Mouse (Mus musculus) MEL (cell line): ENCODE results near the gene Jchain. TPM values are rescaled to one million over a fixed set of nuclear protein-coding genes. Genes with fewer than 3 reads are reported as not detected.
A peak's percentile ranks its signal among the peaks of the same experiment; 100 is the strongest.

Source experiments
- DNase-seq: peaks from one replicate; pipeline ENCODE4 v3.0.0; 2011; ENCODE audit warnings: low read depth, low spot score
- H3K27ac ChIP-seq: 2 replicates; pipeline ENCODE4 v1.5.1; 2012; ENCODE audit warnings: low read depth, mild to moderate bottlenecking, control low read depth, low read length, moderate library complexity; ENCODE audit not compliant: control insufficient read depth
- H3K27me3 ChIP-seq, 2 experiments: fragments of 150-350 bp in 1 of 2; sonication (generic) in 1 of 2; 2 replicates each; pipeline ENCODE4 v1.6.1; 2012; ENCODE audit warnings: low read length in 2 of 2, mild to moderate bottlenecking in 2 of 2, improper control_type of control experiment in 1 of 2, moderate library complexity in 1 of 2; ENCODE audit not compliant: insufficient read depth in 2 of 2, control insufficient read depth in 1 of 2
- H3K36me3 ChIP-seq, 2 experiments: 2 replicates each; pipeline ENCODE4 v1.6.1; 2012 to 2014; ENCODE audit warnings: low read length in 2 of 2, improper control_type of control experiment in 1 of 2, inconsistent platforms in 1 of 2, mild to moderate bottlenecking in 1 of 2; ENCODE audit not compliant: insufficient read depth in 2 of 2, control insufficient read depth in 1 of 2
- H3K4me1 ChIP-seq, 2 experiments: fragments of 150-350 bp in 1 of 2; sonication (generic) in 1 of 2; 2 replicates each; pipeline ENCODE4 v1.6.1; 2012; ENCODE audit warnings: low read length in 2 of 2, improper control_type of control experiment in 1 of 2, mild to moderate bottlenecking in 1 of 2; ENCODE audit not compliant: insufficient read depth in 2 of 2, control insufficient read depth in 1 of 2
- H3K4me3 ChIP-seq, 2 experiments: fragments of 150-350 bp in 1 of 2; sonication (generic) in 1 of 2; 2 replicates each; pipeline ENCODE4 v1.5.1; 2012; ENCODE audit warnings: low read depth in 2 of 2, low read length in 2 of 2, mild to moderate bottlenecking in 2 of 2, moderate library complexity in 2 of 2, control low read depth in 1 of 2, improper control_type of control experiment in 1 of 2; ENCODE audit not compliant: control insufficient read depth in 1 of 2, insufficient read depth in 1 of 2
- H3K79me2 ChIP-seq: 2 replicates; pipeline ENCODE4 v1.6.1; 2012; ENCODE audit warnings: mild to moderate bottlenecking, low read length, moderate library complexity; ENCODE audit not compliant: control insufficient read depth, poor library complexity, insufficient read depth
- H3K9ac ChIP-seq: 2 replicates; pipeline ENCODE4 v1.6.1; 2012; ENCODE audit warnings: low read depth, mild to moderate bottlenecking, control low read depth, low read length, moderate library complexity; ENCODE audit not compliant: control insufficient read depth, poor library complexity, severe bottlenecking
- H3K9me3 ChIP-seq: fragments of 150-350 bp; sonication (generic); replicated peaks from 2 replicates; pipeline ENCODE4 v1.6.1; 2012; ENCODE audit warnings: mild to moderate bottlenecking, low read length, improper control_type of control experiment, moderate library complexity; ENCODE audit not compliant: insufficient read depth
- CTCF ChIP-seq, 3 experiments: IDR thresholded peaks in 2 of 3; conservative IDR thresholded peaks in 1 of 3; 2 replicates each; pipeline ENCODE4 v1.5.1; 2011 to 2012; ENCODE audit warnings: low read length in 3 of 3, low read depth in 2 of 3, mild to moderate bottlenecking in 2 of 3, improper control_type of control experiment in 1 of 3, inconsistent platforms in 1 of 3, mixed read lengths in 1 of 3, moderate library complexity in 1 of 3; ENCODE audit not compliant: control insufficient read depth in 1 of 3, insufficient read depth in 1 of 3, poor library complexity in 1 of 3, severe bottlenecking in 1 of 3
- EP300 ChIP-seq, 2 experiments: IDR thresholded peaks; 2 replicates each; pipeline ENCODE4 v1.6.1; 2011; ENCODE audit warnings: improper control_type of control experiment in 2 of 2, low read length in 2 of 2, low read depth in 1 of 2, mild to moderate bottlenecking in 1 of 2
- JUND ChIP-seq: IDR thresholded peaks from 2 replicates; pipeline ENCODE4 v1.6.1; 2011; ENCODE audit warnings: low read depth, mild to moderate bottlenecking, improper control_type of control experiment, low read length
- KAT2A ChIP-seq: conservative IDR thresholded peaks from 2 replicates; pipeline ENCODE4 v1.6.1; 2012; ENCODE audit warnings: low read depth, low read length, improper control_type of control experiment, inconsistent platforms
- MAX ChIP-seq: IDR thresholded peaks from 2 replicates; pipeline ENCODE4 v1.6.1; 2011; ENCODE audit warnings: low read length, improper control_type of control experiment
- MAZ ChIP-seq: IDR thresholded peaks from 2 replicates; pipeline ENCODE4 v1.6.1; 2012; ENCODE audit warnings: low read depth, mild to moderate bottlenecking, inconsistent platforms, low read length, improper control_type of control experiment
- MEF2A ChIP-seq: IDR thresholded peaks from 2 replicates; pipeline ENCODE4 v1.6.1; 2014; ENCODE audit warnings: low read depth, mild to moderate bottlenecking, inconsistent platforms, low read length, improper control_type of control experiment; ENCODE audit not compliant: poor library complexity, insufficient replicate concordance, severe bottlenecking; ENCODE audit errors: extremely low read depth
- MYB ChIP-seq: IDR thresholded peaks from 2 replicates; pipeline ENCODE4 v1.6.1; 2011; ENCODE audit warnings: mild to moderate bottlenecking, low read depth, low read length, improper control_type of control experiment
- MYC ChIP-seq: IDR thresholded peaks from 2 replicates; pipeline ENCODE4 v1.6.1; 2011; ENCODE audit warnings: low read depth, mild to moderate bottlenecking, low read length, improper control_type of control experiment, moderate library complexity
- NELFE ChIP-seq: IDR thresholded peaks from 2 replicates; pipeline ENCODE4 v1.6.1; 2011; ENCODE audit warnings: low read depth, low read length, improper control_type of control experiment
- RAD21 ChIP-seq: IDR thresholded peaks from 2 replicates; pipeline ENCODE4 v1.6.1; 2011; ENCODE audit warnings: mild to moderate bottlenecking, low read depth, low read length, improper control_type of control experiment
- SMC3 ChIP-seq: IDR thresholded peaks from 2 replicates; pipeline ENCODE4 v1.6.1; 2011; ENCODE audit warnings: low read depth, low read length, improper control_type of control experiment
- TBP ChIP-seq: IDR thresholded peaks from 2 replicates; pipeline ENCODE4 v1.8.0; 2011; ENCODE audit warnings: low read depth, low read length, improper control_type of control experiment
- UBTF ChIP-seq: IDR thresholded peaks from 2 replicates; pipeline ENCODE4 v1.6.1; 2012; ENCODE audit warnings: low read depth, mild to moderate bottlenecking, inconsistent platforms, low read length, improper control_type of control experiment, moderate library complexity, borderline replicate concordance; ENCODE audit not compliant: insufficient read depth
- ZC3H11A ChIP-seq: IDR thresholded peaks from 2 replicates; pipeline ENCODE4 v1.6.1; 2012; ENCODE audit warnings: low read depth, mild to moderate bottlenecking, inconsistent platforms, low read length, improper control_type of control experiment
- ZKSCAN1 ChIP-seq: IDR thresholded peaks from 2 replicates; pipeline ENCODE4 v1.6.1; 2012; ENCODE audit warnings: low read depth, mild to moderate bottlenecking, inconsistent platforms, low read length, improper control_type of control experiment, moderate library complexity
- ZNF384 ChIP-seq: IDR thresholded peaks from 2 replicates; pipeline ENCODE4 v1.6.1; 2012; ENCODE audit warnings: low read depth, mild to moderate bottlenecking, inconsistent platforms, low read length, improper control_type of control experiment
- polyA plus RNA-seq, 2 experiments: library from polyadenylated mRNA; stranded (reverse) in 1 of 2; unstranded in 1 of 2; fragments of >175 nt in 1 of 2; fragments of >200 nt in 1 of 2; gene quantifications; 2 replicates each; pipeline versions ENCODE4 v1.2.1 to v1.2.4; 2012; ENCODE audit warnings: low replicate concordance in 2 of 2, low read depth in 1 of 2; ENCODE audit not compliant: insufficient read length in 2 of 2, insufficient read depth in 1 of 2, missing spikeins in 1 of 2
- total RNA-seq: library from RNA; depleted of rRNA; stranded (reverse); fragments of 300-350 nt; gene quantifications from 2 replicates; pipeline ENCODE4 v1.2.3, GENCODE M21; 2012

The Jchain gene
- total and polyA plus RNA-seq, 3 experiments, result not detected

- no peak for DNase-seq
- H3K27ac ChIP-seq, result no peak overlapping the region
- no peak overlapping the region for H3K9ac ChIP-seq
- TF ChIP-seq MAX (no peak), UBTF (no peak), MAZ (no peak), EP300 (IDR thresholded peaks at IDR 0.05; ENCODE audit: low read depth in 1 of 2, low read length in 2 of 2) (no peak)
- peaks cover 5 to 7% of the 10 kb centered on the region in 2 experiments; a peak in 3 of 4 replicates for H3K27me3 ChIP-seq
- no peaks in the 10 kb centered on the region for H3K79me2 ChIP-seq
- no peaks in the 10 kb centered on the region for H3K9me3 ChIP-seq
- H3K4me1 ChIP-seq, result no peaks in the 10 kb centered on the region; a peak in 1 of 4 replicates
- no peaks in the 10 kb centered on the region for H3K36me3 ChIP-seq
- H3K4me3 ChIP-seq, result no peak overlapping the region
Measured at GRCm38 (mm10) chr5:88534697-88535096, 7.0 kb upstream of the Jchain start.

DNA sequence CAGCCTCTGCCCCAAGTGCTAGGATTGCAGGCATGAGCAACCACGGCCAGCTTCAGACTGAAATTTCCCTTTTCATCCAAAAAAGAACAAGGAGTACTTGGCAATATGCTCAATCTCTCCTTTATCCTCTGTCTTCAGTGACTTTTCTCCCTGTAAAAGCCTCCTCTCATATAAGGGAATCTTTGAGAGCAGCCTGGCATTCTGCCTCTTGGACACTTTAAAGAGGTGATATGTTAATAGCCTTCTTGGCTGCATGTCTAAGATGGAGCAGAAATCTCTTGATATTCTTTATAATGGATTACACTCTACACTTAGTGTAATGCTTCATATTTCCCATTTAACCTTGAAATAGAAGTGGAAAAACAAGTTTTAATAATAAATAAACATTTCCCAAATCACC, 3.2 kb upstream of the Jchain start:
- no peaks in the 10 kb centered on the region; a peak in 1 of 4 replicates for H3K4me1 ChIP-seq
- TF ChIP-seq JUND (no peak), TBP (no peak), MEF2A (no peak), RAD21 (no peak), NELFE (no peak), MYB (no peak)
- TF ChIP-seq, all 39 proteins: peak for 0
- Histone ChIP-seq H3K27ac (no peak overlapping the region), H3K9ac (no peak overlapping the region), H3K4me3 (no peak overlapping the region), H3K36me3 (no peaks in the 10 kb centered on the region), H3K79me2 (no peaks in the 10 kb centered on the region), H3K9me3 (no peaks in the 10 kb centered on the region), H3K27me3 (peaks cover 4 to 9% of the 10 kb centered on the region in 2 experiments; a peak in 3 of 4 replicates)
- DNase-seq, result no peak

DNA sequence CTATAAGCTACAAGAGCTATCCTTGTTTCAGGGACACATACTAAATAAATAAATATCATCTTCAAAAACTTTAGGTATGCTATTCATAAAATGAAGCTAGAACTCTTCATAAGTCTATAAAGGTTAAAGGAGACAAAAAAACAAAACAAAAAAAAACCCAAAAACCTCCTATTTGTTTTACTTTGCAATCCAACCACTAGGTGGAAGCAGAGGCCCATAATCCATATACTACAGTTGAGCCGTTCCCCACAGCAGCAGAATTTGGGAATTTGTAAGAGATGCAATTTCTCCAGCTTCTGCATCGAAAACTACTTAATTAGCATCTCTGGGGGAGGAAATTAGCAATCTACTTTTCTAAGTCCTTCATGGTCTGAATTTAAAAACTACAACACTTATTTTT, 8.5 kb downstream of the Jchain start:
- H3K79me2 ChIP-seq, result no peaks in the 10 kb centered on the region
- H3K9ac ChIP-seq, result no peak overlapping the region
- no peaks in the 10 kb centered on the region for H3K36me3 ChIP-seq
- no peaks in the 10 kb centered on the region for H3K4me1 ChIP-seq
- no peak overlapping the region for H3K4me3 ChIP-seq
- DNase-seq, result peak; percentile 60
- peaks cover 4 to 8% of the 10 kb centered on the region in 2 experiments for H3K27me3 ChIP-seq
- H3K27ac ChIP-seq, result no peak overlapping the region
- TF ChIP-seq SMC3, result peak; percentile 82
- TF ChIP-seq ZNF384, result peak; percentile 85
- TF ChIP-seq ZC3H11A, result peak; percentile 86
- TF ChIP-seq KAT2A, result no peak
- peak; percentile 39 to 88 (median 53); a peak in 5 of 6 replicates for TF ChIP-seq CTCF (IDR thresholded peaks at IDR 0.05 in 2 of 3, conservative IDR thresholded peaks at IDR 0.05 in 1 of 3; ENCODE audit: control insufficient read depth in 1 of 3, insufficient read depth in 1 of 3, low read depth in 2 of 3, low read length in 3 of 3, poor library complexity in 1 of 3, severe bottlenecking in 1 of 3)
- TF ChIP-seq UBTF, result no peak
- no peak for TF ChIP-seq MYC
- TF ChIP-seq RAD21, result peak; percentile 97
- TF ChIP-seq ZKSCAN1, result peak; percentile 60; the same call in 1 of the 2 replicates
- TF ChIP-seq, all 39 proteins: peak for 6
- no peaks in the 10 kb centered on the region for H3K9me3 ChIP-seq
